Mouse (Mus musculus): ENCODE results near the gene Glrx3. TPM values are rescaled to one million over a fixed set of nuclear protein-coding genes. Genes with fewer than 3 reads are reported as not detected.

Glrx3 gene
- total RNA-seq, 2 experiments from 2014 or later, result 105 to 114 TPM

DNA sequence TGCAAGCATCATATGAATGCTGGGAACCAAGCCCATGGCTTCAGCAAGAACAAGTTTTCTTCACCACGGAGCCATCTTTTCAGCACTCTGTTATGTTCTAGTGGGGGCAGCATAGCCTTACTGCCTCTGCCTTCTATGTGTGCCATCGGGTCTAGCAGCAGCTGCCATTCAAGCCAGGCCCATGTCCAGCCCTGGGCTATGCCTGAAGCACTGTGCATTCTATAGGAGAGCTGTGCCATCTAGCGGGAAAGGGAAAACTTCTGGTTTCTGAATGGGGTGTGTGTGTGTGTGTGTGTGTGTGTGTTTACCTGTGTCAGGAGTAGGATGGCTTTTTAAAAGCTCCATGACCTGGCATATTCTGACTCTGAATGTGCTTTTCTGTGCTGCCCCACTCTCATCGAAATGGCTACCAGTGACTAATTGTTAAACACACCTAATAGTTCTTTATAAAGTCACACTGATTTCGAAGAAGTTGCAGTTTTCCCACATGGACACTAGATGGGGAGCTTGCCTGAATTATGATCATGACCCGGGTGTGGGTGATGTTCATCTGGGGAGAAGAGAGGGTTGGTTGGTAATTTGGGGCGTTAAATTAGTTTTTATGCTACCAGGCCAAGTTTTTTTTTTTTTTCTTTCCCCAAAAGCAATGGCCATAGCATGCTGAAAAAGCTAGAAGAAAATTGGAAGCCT is 34.2 kb downstream of the Glrx3 start:
- DNase-seq (ENCODE audit: low spot score in 2 of 2), result no peak

DNA sequence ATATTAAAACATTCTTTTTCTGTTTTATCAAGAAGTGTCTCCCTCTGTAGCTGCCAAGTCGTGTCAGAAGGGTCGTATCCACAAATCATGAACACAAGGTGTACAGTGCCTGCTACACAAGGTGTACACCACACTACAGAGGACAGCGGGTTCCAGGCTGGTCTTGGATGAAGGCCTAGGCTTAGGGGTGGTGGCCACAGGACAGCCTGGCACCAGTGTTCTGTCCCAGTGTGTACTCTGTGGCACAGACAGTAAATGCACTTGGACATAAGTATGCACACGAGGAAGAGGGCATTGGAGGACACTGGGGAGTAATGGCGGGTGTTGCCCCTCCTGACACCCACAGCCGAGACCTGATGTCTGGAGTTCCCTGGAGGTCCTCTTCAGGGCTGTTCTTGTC is 34.7 kb downstream of the Glrx3 start:
- DNase-seq (ENCODE audit: low spot score in 2 of 2), result no peak

DNA sequence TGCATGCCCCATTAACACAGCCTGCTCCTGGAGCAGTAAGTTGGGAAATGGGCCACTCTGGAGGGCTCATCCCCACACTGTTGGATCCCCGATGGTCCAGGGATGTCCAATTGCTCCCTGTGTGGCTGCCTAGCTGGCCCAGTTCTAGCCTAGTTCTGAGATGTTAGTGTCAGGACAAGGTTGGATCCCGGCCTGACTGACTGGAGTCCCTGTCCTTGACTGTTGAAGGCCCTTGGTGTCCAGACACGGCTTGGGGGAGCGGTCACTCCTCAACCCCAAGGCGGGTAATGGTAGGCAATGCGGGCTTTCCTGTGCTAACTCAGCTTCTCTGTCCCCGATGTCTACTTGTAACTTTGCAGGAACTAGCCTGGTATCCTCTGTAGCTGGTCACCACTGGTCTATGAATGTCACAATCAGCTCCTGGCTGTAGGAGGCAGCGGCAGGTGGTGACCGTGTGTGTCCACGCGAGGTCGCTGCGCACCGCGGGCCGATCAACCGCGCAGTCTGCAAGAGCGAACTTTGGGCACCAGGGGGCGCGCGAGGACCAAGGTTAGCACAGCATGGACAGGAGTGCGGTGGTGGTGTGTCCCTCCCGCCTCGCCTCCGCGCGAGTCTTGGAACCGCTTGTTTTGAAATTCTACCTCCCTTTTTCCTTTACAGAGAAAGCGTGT is 40.7 kb downstream of the Glrx3 start:
- DNase-seq (ENCODE audit: low spot score in 2 of 2), result peak; percentile 98 to 99

DNA sequence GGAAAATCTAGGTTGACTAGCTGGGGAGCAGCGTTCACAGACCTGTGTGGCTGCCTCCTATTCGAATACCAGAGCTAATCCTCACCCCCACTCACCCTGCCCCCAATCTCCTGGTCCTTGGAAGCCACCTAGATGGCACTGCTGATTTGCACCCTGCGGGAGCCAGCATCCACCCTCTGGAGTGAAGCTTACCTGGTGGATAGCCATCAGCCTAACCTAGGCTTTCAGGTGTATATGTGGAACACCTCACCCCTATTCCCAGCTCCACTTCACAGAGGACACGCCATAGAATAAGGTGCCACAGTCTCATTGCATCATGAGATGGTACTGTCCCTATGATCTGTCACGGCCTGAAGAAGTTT is 41.2 kb downstream of the Glrx3 start:
- DNase-seq (ENCODE audit: low spot score in 2 of 2), result no peak

DNA sequence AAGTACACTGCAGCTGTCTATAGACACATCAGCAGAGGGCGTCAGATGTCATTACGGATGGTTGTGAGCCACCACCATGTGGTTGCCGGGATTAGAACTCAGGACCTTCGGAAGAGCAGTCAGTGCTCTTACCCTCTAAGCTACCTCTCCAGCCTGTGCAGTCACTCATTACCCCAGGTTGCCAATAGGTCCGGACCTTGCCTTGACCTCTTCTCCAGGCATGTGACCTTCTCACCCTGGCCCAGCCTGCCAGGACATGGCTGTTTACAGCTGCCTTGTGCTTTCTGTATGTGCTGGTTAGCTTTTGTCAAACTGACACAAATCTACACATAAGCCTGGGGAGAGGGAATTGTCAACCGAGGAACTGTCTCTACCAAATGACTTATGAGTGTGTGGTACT is 43.4 kb downstream of the Glrx3 start:
- no peak for DNase-seq (ENCODE audit: low spot score in 2 of 2)

DNA sequence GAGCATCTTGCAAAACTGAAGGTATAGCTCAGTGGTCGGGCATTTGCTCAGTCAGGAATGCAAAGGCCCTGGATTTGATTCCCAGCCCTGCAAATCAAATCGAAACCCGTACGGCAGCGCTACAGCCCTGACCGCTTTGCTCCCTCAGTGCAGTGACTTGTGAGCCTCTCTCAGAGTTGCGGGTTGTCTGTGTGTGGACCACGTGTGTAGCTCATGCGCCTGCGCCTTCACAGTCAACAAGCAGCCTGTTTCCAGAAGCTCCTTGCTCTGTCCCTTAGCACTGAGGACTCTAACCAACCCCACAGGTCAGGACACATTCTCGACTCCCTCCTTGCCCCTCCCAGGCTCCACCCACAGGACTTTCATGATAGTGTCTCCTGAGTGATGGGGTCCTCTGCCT is 46.6 kb downstream of the Glrx3 start:
- no peak for DNase-seq (ENCODE audit: low spot score in 2 of 2)

DNA sequence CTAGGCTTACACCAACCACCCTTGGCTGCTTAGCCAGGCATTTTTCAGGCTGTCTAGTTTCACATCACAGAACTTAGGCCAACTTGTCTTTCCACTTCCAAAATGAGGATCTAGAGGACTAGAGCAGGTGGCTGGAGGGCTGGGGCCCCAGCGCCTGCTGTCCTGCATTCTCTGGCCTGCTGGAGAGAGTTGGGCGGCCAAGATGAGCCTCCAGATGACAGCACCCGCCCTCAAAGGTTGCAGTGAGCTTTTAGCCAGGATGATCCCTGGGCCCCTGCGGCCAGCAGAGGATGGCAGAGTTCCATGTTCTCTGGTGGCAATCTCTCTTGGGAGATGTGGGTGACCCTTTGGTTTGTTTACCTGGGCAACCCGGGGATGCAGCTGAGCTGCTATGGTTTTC is 51.0 kb downstream of the Glrx3 start:
- DNase-seq (ENCODE audit: low spot score in 2 of 2), result no peak

DNA sequence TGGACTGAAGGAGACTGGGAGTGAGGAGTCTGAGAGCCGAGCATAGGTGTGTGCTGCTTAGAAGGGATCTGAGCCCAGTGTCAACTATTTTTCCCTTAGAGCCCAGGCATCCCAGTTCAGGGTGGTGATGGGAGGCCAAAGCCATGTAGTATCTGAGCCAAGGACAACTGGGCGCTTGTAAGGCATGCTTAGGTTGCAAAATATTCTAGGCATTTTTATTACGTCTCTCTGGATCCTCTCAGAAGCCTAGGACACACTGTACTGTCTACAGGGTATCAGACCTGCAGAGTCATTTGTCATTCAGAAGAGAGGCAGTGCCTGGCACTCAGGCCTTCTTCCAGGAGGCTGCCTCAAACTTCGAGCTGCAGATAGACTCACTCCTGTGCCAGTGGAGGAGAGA is 53.3 kb downstream of the Glrx3 start:
- no peak for DNase-seq (ENCODE audit: low spot score in 2 of 2)

DNA sequence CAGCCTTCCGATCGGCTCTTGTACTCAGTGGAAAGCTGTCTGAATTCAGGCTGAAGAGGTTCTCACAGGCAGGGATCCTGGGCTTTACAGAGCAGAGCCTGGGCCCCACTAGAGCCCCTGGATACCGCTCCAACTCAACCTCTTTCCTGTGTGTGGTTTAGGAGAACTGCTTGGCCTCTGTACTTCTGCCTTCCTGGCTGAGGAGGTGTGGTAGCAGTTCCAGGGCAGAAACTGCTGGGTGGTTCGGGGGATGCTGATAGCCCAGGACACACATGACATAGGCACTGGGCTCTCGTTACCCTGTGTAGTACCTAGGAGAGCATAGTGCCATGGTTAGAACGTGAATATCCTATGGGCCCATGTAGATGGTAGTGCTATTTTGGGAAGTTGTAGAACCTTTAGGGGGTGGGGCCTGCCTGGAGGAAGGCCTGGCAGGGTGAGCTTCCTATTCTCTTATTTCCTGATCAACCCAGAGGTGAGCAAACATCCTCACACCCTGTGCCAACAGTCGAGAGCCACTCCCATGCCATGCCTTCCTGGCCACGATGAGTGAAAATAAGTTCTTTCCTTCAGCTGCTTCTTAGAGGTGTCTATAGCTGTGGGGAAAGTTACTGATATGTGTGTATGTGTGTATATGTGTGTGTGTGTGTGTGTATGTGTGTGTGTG is 55.0 kb downstream of the Glrx3 start:
- no peak for DNase-seq (ENCODE audit: low spot score in 2 of 2)

DNA sequence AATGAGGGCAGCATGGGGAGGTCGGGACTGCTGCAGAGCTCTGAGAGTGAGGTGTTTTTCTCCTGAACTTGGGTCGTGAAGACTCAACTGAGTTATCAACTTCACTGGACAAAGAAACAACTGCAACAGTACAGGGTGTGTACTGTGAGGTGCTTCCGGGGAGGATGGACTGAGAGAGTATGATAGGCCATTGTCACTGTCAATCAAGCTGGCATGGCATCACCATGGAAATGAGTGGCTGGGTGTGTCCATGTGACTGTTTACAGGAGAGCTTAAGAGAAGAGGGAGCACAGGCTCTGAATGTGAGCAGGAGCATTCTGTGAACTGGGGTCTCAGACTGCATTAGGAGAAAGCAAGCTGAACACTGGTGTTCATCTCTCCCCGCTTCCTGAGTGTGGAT is 61.3 kb downstream of the Glrx3 start:
- no peak for DNase-seq (ENCODE audit: low spot score in 2 of 2)

DNA sequence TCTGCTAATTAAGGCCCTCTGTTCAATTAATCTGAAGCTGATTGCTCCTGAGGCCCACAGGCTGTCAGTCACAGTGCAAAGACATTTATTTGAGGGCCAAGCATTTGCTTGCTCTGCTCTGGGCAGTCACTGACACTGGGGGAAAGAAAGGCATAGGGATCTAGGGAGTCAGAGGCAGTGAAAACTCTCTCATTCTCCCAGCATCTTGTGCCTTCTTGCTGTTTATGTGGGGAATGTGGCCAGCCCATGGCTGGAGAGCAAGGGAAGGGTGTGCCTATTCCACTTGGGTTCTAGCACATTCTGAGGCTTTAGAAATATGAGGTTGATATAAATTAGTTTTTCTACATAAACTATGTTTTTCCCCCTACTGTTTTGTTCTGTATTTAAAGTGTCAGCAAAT is 80.2 kb downstream of the Glrx3 start:
- DNase-seq (ENCODE audit: low spot score in 2 of 2), result no peak

DNA sequence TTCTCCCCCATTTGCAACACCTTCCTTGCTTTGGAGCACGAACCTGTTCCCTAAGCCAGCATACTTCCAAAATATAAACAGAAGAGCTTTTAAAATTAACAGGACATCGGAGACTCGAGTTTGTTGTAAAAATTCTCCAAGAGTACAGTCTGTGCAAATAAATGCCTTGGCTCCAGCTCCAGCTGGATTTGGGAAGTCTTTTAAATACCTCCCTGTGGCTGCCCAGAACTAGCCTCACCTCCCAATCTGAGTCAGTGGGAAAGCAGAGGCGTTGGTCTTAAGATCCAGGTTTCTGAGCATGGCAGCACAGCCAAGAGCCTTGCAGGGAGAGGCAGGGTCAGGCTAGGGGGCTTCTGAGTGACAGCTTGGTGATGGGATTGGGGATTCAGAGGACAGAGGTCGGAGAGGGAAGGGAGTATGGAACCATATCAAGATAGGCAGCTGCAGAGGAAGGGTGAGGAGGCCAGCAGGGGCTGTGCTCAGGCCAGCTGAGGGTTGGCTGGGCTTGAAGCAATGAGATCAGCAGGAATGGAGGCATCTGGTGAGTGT is 80.7 kb downstream of the Glrx3 start:
- no peak for DNase-seq (ENCODE audit: low spot score in 2 of 2)

Other genes starting within 250 kb of the Glrx3 start
- gene Ebf3, start 123.2 kb upstream of the Glrx3 start, total RNA-seq (2021), result 10 to 100 TPM in 1 of 2 experiments, 1 to 10 TPM in 1; 2.6 to 12.3 TPM
- gene 9430038I01Rik, start 26.9 kb upstream of the Glrx3 start, total RNA-seq (2021), result 1 to 10 TPM; 6.2 to 9.1 TPM

Data from adrenal gland, adult 18-20 months (tissue).